Mouse (Mus musculus): ENCODE data around the gene Lfng. TPM values are rescaled to one million over a fixed set of nuclear protein-coding genes. Genes with fewer than 3 reads are reported as not detected.
A peak's percentile ranks its signal among the peaks of the same experiment; 100 is the strongest.

Lfng gene
- polyA plus RNA-seq, 1 experiment: 1.4 TPM

DNA sequence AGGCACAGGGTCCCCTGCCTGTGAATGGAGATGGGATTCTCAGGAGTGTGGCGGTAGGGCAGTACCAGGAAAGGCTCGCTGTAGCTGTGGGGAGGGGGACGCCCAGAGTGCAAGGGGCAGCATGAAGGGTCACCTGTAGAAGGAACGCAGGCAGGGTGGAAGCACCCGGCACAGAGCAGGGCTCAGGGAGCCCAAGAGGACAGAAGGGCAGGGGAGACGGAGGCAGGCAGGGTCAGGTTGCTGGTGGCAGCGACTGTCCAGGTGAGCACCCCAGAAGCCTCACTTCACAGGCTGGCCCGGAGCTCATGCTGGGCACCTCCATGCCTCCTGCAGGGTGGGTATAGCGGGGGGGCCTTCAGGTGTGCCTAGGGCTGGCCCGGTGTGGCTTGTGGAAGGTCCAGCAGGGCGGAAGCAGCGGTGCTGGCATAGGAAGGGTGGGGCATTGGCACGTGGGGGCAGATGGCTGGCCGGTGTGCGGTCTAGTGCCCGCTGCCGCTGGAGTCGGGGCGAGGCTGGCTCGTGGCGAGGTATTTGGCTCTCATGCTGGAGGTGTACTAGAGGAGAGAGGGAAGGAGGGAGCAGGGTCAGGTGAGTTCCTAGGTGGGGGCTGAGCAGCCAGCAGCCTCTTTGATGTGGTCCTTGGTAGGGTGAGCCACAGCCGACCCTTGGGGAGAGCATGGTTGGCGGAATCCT, 16.0 kb downstream of the Lfng start:
- no peaks in the 10 kb centered on the region for H3K36me3 ChIP-seq (ENCODE audit: control insufficient read depth, insufficient read depth, low read length)
- H3K4me3 ChIP-seq (ENCODE audit: control insufficient read depth, low read depth, low read length): no peak overlapping the region
- H3K27ac ChIP-seq (ENCODE audit: control insufficient read depth, insufficient read depth, low read depth, low read length): no peak overlapping the region
- no peak for TF ChIP-seq POLR2A (IDR thresholded peaks at IDR 0.05; ENCODE audit: control insufficient read depth, low read depth, low read length)
- TF ChIP-seq CTCF (IDR thresholded peaks at IDR 0.05; ENCODE audit: control insufficient read depth, insufficient read depth, insufficient replicate concordance, low read depth, low read length): no peak
- H3K27me3 ChIP-seq (ENCODE audit: control insufficient read depth, insufficient read depth, low read length): no peaks in the 10 kb centered on the region
- no peaks in the 10 kb centered on the region for H3K4me1 ChIP-seq (ENCODE audit: control insufficient read depth, insufficient read depth, low read length)

DNA sequence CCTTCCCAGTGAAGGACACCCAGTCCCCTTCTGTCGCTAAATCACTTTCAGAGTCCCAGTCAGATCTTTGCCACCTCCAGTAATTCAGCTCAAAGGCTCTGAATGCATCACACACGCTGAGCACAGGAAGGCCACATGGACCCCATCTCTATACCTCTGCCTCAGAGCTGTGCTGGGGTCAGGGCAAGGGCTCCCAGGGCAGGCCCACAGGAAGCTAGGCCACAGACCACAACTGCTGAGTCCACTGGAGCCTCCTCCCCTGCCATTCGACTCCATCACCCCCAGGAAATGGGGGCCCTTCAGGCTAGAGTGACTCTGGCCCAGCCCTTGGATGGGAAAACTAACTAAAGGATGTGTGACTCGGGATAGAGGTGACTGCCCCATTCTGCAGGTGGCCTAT, 16.7 kb downstream of the Lfng start:
- no peak overlapping the region for H3K27ac ChIP-seq (ENCODE audit: control insufficient read depth, insufficient read depth, low read depth, low read length)
- H3K4me1 ChIP-seq (ENCODE audit: control insufficient read depth, insufficient read depth, low read length): no peaks in the 10 kb centered on the region
- no peak for TF ChIP-seq POLR2A (IDR thresholded peaks at IDR 0.05; ENCODE audit: control insufficient read depth, low read depth, low read length)
- TF ChIP-seq CTCF (IDR thresholded peaks at IDR 0.05; ENCODE audit: control insufficient read depth, insufficient read depth, insufficient replicate concordance, low read depth, low read length): no peak
- H3K4me3 ChIP-seq (ENCODE audit: control insufficient read depth, low read depth, low read length): no peak overlapping the region
- H3K36me3 ChIP-seq (ENCODE audit: control insufficient read depth, insufficient read depth, low read length): no peaks in the 10 kb centered on the region
- no peaks in the 10 kb centered on the region for H3K27me3 ChIP-seq (ENCODE audit: control insufficient read depth, insufficient read depth, low read length)

DNA sequence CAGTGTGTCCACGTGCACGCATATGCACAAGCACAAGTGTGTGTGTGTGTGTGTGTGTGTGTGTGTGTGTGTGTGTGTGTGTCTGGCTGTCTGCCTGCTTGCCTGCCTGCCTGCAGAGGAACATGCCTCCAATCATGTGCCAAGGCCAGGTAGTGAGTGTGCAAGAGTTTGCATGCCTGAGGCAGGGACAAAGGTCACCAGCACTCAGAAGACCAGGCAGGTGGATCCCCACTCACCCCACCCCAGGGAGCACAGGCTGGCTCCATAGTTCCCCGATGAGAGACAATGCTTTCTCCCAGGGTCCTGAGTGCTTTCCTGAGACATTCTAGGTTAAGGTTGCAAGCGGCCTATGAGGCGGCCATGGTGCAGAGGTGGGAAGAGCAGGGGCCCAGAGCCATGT, 17.1 kb downstream of the Lfng start:
- TF ChIP-seq CTCF (IDR thresholded peaks at IDR 0.05; ENCODE audit: control insufficient read depth, insufficient read depth, insufficient replicate concordance, low read depth, low read length) (no peak), POLR2A (IDR thresholded peaks at IDR 0.05; ENCODE audit: control insufficient read depth, low read depth, low read length) (no peak)
- no peak overlapping the region for H3K4me3 ChIP-seq (ENCODE audit: control insufficient read depth, low read depth, low read length)
- no peaks in the 10 kb centered on the region for H3K36me3 ChIP-seq (ENCODE audit: control insufficient read depth, insufficient read depth, low read length)
- H3K27me3 ChIP-seq (ENCODE audit: control insufficient read depth, insufficient read depth, low read length): no peaks in the 10 kb centered on the region
- H3K4me1 ChIP-seq (ENCODE audit: control insufficient read depth, insufficient read depth, low read length): no peaks in the 10 kb centered on the region
- H3K27ac ChIP-seq (ENCODE audit: control insufficient read depth, insufficient read depth, low read depth, low read length): no peak overlapping the region

DNA sequence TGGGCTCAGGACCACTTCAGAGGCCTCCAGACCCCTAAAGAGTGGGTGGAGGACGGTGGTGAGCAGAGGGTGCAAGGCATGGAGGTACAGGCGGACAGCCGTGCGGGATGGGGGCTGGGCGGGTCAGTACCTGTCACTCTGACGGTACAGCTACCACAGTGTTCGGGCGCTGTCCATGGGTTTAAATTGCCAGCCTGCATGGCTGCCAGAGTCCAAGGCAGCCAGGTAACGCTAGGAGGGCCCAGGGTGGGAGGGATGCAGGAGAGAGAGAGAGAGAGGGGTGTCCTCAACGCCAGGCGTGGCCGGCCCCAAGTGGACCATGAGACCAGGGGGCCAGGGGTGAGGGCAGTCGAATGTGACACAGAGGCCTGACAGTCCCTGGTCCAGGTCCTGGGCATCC, 17.8 kb downstream of the Lfng start:
- TF ChIP-seq POLR2A (IDR thresholded peaks at IDR 0.05; ENCODE audit: control insufficient read depth, low read depth, low read length): no peak
- TF ChIP-seq CTCF (IDR thresholded peaks at IDR 0.05; ENCODE audit: control insufficient read depth, insufficient read depth, insufficient replicate concordance, low read depth, low read length): no peak
- H3K4me3 ChIP-seq (ENCODE audit: control insufficient read depth, low read depth, low read length): no peak overlapping the region
- no peaks in the 10 kb centered on the region for H3K27me3 ChIP-seq (ENCODE audit: control insufficient read depth, insufficient read depth, low read length)
- no peak overlapping the region for H3K27ac ChIP-seq (ENCODE audit: control insufficient read depth, insufficient read depth, low read depth, low read length)
- H3K4me1 ChIP-seq (ENCODE audit: control insufficient read depth, insufficient read depth, low read length): no peaks in the 10 kb centered on the region
- H3K36me3 ChIP-seq (ENCODE audit: control insufficient read depth, insufficient read depth, low read length): no peaks in the 10 kb centered on the region

DNA sequence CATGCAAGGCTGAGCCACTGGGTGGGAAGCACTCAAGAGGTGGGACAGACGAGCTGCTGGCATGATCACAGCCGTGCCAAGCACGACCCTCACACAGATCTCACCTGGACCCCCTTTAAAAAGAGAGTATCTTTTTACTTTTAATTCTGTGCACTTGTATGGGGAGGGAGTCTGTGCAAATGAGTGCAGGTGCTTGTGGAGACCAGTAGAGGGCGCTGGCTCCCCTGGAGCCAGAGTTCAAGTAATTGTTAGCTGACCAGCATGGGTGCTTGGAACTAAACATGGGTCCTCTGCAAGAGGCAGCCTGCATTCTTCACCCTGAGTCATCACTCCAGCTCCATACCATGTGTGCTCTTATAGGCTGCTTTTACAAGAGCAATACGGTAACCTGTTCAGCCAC, 20.5 kb downstream of the Lfng start:
- H3K4me3 ChIP-seq (ENCODE audit: control insufficient read depth, low read depth, low read length): no peak overlapping the region
- H3K27me3 ChIP-seq (ENCODE audit: control insufficient read depth, insufficient read depth, low read length): no peaks in the 10 kb centered on the region
- no peak for TF ChIP-seq POLR2A (IDR thresholded peaks at IDR 0.05; ENCODE audit: control insufficient read depth, low read depth, low read length)
- peak; percentile 51; the same call in 1 of the 2 replicates for TF ChIP-seq CTCF (IDR thresholded peaks at IDR 0.05; ENCODE audit: control insufficient read depth, insufficient read depth, insufficient replicate concordance, low read depth, low read length)
- H3K4me1 ChIP-seq (ENCODE audit: control insufficient read depth, insufficient read depth, low read length): no peaks in the 10 kb centered on the region
- H3K27ac ChIP-seq (ENCODE audit: control insufficient read depth, insufficient read depth, low read depth, low read length): no peak overlapping the region
- H3K36me3 ChIP-seq (ENCODE audit: control insufficient read depth, insufficient read depth, low read length): no peaks in the 10 kb centered on the region

DNA sequence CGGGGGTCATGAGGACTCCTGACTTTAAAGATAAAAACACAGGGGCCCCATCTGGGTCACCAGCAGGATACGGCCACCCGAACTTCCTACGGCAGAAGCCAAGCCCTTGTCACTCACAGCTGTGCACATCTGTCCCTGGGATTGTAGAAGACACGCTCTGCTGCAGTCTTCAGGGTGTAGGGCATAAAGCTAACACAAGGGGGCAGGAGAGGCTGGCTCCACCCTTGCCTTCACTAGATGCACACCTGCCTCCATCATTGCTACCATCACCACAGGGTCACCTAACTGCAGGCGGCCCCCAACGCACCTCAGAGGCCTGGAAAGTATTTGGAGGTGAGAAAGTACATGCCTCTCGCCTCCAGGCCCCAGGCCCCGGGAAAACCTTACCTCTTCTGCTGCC, 21.9 kb downstream of the Lfng start:
- TF ChIP-seq CTCF (IDR thresholded peaks at IDR 0.05; ENCODE audit: control insufficient read depth, insufficient read depth, insufficient replicate concordance, low read depth, low read length) (peak; percentile 53; the same call in 1 of the 2 replicates), POLR2A (IDR thresholded peaks at IDR 0.05; ENCODE audit: control insufficient read depth, low read depth, low read length) (no peak)
- H3K27ac ChIP-seq (ENCODE audit: control insufficient read depth, insufficient read depth, low read depth, low read length): no peak overlapping the region
- no peaks in the 10 kb centered on the region for H3K4me1 ChIP-seq (ENCODE audit: control insufficient read depth, insufficient read depth, low read length)
- no peaks in the 10 kb centered on the region for H3K36me3 ChIP-seq (ENCODE audit: control insufficient read depth, insufficient read depth, low read length)
- H3K27me3 ChIP-seq (ENCODE audit: control insufficient read depth, insufficient read depth, low read length): no peaks in the 10 kb centered on the region
- H3K4me3 ChIP-seq (ENCODE audit: control insufficient read depth, low read depth, low read length): no peak overlapping the region

DNA sequence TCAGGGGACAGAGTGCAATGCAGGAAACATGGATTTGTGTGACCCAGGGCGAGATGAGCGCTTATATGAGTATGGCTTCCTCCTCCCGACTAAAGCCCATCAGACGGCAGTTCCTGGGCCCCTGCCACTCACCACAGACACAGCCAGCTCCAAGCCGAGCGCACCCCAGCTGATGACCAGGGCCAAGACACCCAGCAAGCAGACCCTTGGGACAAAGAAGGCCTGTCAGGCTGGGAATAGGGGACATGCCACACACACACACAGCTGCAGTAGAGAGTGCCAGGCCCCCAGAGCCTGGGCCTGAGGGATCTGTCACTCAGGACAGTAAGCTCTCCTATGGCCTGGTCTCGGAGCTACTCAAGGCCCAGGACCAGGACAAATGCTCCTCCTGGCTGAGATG, 26.3 kb downstream of the Lfng start:
- Histone ChIP-seq H3K4me1 (ENCODE audit: control insufficient read depth, insufficient read depth, low read length) (peaks cover 2% of the 10 kb centered on the region), H3K27me3 (ENCODE audit: control insufficient read depth, insufficient read depth, low read length) (no peaks in the 10 kb centered on the region), H3K36me3 (ENCODE audit: control insufficient read depth, insufficient read depth, low read length) (no peaks in the 10 kb centered on the region), H3K4me3 (ENCODE audit: control insufficient read depth, low read depth, low read length) (no peak overlapping the region), H3K27ac (ENCODE audit: control insufficient read depth, insufficient read depth, low read depth, low read length) (no peak overlapping the region)
- TF ChIP-seq CTCF (IDR thresholded peaks at IDR 0.05; ENCODE audit: control insufficient read depth, insufficient read depth, insufficient replicate concordance, low read depth, low read length): no peak
